Mouse (Mus musculus) c-Kit-negative CD71-positive TER-119-positive erythroid progenitor cells, embryonic 14.5 days (primary cell): ENCODE data around the gene Mov10l1.

Experiments used
- DNase-seq: peaks from one replicate; pipeline ENCODE4 v3.0.0-alpha.2; 2013; ENCODE audit warnings: low read depth, low spot score

The Mov10l1 gene

GRCm38 (mm10) chr15:88982534-88983079 lies at the start of gene Mov10l1:
Mov10l1 (plus strand) TSS chr15:88982909.
- no peak for DNase-seq

- DNase-seq = no peak
Observed at GRCm38 (mm10) chr15:88934141-88934540, 48.6 kb upstream of the Mov10l1 start.

DNA sequence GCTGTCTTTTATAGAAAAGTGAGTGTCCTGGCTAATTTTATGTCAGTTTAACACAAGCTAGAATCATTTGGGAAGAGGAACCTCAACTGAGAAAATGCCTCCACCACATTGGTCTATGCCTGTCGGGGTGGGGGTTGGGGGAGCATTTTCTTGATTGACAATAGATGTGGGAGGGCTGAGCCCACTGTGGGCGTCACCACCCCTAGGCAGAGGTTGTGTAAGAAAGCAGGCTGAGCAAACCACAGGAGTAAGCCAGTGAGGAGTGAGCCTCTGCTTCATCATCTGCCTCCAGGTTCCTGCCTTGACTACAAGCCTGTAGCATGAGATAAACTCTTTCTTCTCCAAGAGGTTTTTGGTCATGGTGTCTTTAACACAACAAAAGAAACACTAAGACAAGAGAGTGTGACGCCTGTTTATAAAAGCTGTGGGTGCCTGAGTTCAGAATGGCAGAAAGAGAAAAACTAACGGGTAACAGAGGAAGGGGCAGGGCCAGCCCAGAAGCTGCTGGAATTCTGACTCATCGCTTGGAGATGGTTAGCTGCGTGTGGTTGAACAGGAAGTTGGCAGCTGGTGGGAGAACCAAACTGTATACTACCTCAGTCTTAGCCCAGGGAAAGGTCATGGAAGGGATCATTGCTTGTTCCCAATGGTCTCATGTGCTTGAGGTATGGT lies 46.0 kb upstream of the Mov10l1 start:
- DNase-seq = no peak

DNA sequence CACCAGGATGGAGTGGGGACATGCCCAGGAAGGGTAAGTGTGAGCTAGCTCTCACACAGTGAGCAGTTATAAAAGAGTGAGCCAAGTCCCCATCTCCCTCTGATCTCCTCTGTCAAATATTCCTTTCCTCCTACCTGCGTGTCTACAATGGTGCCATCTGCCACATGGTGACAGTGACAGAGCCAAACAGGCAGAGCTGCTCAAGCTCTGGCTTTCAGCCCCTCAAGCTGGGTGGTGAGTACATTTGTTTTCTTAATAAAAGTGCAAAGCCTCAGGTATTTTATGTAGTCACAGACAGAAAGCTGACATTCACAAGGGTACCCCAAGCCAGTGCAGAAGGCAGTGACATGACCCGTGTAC lies 45.4 kb upstream of the Mov10l1 start:
- DNase-seq = no peak

GRCm38 (mm10) chr15:88942783-88943182 lies 39.9 kb upstream of the Mov10l1 start:
- no peak for DNase-seq

- DNase-seq = no peak
Observed at GRCm38 (mm10) chr15:88943896-88944551, 38.7 kb upstream of the Mov10l1 start.

DNA sequence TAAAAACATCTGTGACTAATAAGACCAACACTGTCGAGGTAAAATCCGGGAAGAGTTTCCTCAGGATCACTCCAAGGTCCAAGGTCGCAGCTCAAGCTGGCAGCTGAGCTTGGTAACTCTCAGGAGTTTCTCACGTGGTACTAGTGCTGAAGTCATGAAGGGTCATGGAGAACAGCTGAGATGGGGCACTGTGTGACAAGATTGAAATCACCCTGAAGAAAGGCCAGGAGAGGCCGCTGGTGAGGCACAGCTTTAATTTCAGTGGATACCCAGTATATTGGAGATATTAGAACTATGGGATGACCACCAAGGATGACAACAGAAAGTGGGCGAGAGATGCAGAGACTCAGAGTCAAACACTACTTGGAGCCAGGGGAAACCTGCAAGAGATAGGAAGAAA lies 35.9 kb upstream of the Mov10l1 start:
- DNase-seq = no peak

- no peak for DNase-seq
Observed at GRCm38 (mm10) chr15:88951246-88951645, 31.5 kb upstream of the Mov10l1 start.

DNA sequence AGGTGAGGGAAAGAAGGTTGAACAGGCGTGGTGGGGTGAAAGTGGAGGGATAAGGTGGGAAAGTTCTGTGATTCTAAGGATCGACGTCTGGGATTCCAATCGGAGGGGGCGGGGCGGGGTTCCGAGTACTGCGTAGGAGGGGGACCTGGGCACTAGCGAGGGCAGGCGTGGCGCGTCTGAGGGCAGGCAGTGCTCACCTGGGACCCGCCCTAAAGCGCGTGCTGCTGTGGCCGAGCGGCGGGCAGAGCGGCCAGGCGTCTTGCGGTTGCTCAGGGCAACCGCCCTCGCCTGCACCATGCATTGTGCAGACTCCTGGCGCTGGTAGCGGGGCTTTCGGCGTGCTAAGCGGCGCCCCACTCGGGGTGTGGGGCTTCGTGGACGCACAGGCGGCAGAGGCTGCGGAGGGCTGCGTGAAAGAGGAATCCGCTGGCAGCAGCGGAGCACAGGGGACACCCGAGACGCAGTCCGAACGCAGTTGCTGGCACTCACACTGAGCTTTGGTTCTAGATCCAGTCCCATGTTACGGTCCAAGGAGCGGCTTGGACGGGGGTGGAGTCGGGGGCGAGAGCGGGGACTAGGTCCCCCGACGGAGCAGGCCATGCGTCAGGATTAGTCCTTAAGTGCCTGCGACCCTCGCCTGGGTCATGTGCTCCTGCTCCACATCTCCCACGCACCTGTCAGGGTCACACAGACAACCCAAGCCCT lies 28.2 kb upstream of the Mov10l1 start, which contains the start of gene Ttll8:
Gene Ttll8 (minus strand): TSS at position 51 of the 705 bp plus-strand sequence.
- DNase-seq = no peak

- no peak for DNase-seq
Observed at GRCm38 (mm10) chr15:88955342-88955741, 27.4 kb upstream of the Mov10l1 start.

DNA sequence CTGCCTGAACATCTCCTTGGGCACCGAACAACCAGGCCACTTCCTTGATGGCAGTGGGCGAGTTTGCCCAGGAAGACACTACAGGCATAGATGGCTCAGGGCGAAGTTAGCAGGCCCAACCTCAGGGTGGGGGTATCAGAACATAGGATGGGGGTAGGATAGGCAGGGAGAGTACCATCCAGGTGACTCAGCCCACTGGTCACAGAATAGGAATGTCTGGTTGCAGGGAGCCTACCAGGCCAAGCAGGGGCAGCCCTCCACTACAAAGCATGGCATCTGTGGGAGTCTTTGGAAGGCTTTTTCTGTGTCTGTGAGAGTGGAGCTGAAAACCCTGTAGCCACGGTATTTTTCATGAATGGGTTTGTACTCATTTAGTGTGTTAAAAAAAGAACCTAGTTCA lies 25.2 kb upstream of the Mov10l1 start:
- DNase-seq = no peak

DNA sequence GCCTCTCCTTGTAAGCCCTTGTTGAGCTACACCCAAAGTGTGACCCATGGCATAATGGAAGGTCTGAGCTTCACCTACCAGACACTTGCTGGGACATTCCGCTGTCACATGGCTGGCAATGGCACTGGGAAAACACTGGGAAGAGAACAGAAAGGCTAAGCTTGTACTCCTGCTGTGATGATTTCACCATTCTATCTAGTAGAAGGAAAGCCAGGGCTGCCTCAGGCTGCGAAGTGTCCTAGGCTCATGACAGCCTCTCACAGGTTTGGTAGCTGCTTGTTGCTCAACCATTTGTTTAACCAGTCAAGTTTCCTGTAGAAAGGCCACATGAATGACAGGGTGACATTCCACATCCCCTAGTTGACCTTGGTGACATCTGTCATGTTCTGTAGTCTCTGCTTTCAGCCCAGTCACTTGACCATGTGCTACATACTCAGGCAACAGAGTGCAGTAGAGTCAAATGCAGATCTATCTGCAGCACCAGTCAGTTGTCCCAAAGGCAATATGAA lies 18.6 kb upstream of the Mov10l1 start:
- no peak for DNase-seq

DNA sequence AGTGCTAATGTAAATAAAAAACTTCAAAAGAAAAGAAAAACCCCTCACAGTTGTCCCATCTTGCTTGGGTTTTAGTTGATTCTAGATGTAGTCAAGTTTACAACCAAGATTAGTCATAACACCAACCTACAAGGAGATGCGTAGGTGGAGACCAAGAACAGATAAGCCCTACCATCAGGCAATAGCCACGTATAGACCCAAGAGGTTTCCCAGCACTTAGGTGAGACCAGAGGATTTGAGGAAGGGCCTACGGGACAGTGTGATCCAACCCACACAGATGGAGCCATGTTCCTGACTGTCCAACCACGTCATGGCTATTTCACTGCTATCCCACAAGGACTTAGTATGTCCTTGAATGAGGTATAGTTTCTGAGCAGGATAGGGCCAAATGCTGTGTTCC lies 10.4 kb upstream of the Mov10l1 start:
- DNase-seq = no peak

- no peak for DNase-seq
Observed at GRCm38 (mm10) chr15:88978281-88979137, 4.2 kb upstream of the Mov10l1 start, which contains the start of gene Mlc1. Mlc1 (minus strand) TSS chr15:88979007.

GRCm38 (mm10) chr15:88979138-88979446 lies 3.6 kb upstream of the Mov10l1 start:
- DNase-seq = no peak

GRCm38 (mm10) chr15:88989236-88989635 lies 6.5 kb downstream of the Mov10l1 start:
- DNase-seq = no peak

DNA sequence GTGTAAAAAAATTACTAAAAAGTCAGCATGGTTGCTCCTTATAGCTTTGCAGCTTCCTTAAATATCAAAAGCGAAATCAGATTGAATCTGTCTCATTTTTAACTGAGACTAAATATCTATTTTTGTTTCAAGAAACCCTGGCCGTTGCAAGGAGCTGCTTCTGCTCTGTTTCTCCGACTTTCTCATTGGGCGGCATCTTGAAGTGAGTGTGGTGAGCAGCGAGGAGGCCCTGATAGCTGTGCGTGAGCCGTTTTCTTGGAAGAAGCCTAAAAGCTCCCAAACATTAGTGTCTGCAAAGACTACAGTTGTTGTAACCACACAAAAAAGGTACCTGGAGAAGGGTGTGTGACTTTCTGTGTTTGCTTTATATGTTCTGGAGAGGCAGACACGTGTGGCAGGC lies 15.9 kb downstream of the Mov10l1 start:
- DNase-seq = no peak

DNA sequence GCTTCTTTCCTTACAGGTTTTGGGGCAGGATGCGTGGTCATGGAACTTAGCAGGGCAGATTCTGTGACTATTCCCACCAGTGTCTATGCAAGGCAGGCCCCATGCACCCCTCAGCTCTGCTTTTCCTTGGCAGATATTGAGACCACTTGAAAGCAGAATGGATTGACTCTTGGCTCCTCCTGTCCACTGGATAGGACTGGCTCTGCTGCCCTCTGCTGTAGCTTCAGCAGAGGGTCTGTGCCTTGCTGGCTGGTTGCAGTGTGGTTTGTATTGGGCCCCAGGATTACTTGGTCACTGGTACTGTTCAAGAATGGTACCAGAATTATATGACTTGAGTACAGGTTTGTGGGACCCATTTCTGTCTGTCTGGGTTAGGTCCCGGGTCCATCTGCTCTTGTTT lies 16.4 kb downstream of the Mov10l1 start:
- DNase-seq = no peak

- no peak for DNase-seq
Observed at GRCm38 (mm10) chr15:89000367-89000766, 17.7 kb downstream of the Mov10l1 start.

DNA sequence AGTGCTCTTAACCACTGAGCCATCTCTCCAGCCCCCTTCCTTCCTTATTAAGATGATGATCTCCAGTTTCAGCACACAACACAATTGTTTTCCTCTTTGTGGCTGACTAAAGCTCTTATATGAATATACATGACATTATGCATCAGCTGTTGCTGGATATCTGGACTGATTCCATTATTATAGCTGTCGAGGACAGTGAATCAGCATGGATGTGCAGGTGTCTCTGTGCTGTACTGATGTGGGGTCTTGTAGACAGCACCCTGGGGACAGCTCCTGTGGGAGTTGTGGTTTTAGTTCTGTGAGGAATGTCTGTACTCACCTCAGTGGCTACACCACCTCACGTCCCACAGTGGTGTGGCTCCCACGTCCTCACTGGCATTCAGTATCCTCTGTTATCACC lies 18.5 kb downstream of the Mov10l1 start:
- DNase-seq = no peak

DNA sequence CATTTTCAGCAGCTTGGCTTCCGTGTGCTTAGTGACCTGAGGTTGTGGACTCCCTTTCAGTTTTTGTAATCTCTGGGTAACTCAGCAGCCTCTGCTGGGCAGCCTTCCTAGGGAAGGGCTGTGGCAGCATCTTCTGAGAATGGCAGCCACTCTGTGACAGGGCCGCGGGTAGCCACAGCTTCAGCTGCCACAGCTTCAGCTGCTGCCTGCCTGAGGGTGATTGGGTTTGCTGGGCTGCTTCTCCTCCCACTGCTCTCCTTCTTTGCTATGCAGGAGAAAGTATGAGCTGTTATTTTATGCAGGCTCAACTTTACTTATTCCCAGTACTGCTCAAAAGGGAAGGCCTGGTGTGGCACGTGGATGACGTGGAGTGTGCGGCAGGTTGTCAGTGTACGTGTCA lies 24.3 kb downstream of the Mov10l1 start:
- DNase-seq = no peak

DNA sequence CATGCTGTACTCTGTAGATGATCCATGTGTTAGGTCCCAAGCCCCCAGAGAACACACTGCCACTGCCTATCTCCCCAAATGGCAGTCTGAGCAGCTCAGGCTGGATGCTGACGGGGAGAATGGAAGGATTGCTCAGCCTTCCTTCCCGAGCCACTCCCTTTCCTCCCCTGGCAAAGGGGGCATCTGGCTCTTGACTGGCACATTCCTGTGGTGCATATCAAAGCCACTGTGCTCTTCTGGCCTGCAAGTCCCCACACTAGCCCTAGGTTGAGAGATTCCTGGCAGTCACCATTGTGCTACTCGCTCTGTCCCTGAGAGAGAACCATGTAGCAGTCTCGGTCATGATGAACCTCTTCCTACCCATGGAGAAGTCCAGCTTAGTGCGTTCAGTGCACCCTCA lies 25.1 kb downstream of the Mov10l1 start:
- no peak for DNase-seq
